Mouse (Mus musculus): ENCODE measurements around the gene Atp6v0b. TPM values are rescaled to one million over a fixed set of nuclear protein-coding genes. Genes with fewer than 3 reads are reported as not detected.

Gene Atp6v0b
- total RNA-seq, 2 experiments from 2014 or later: 421 to 464 TPM

DNA sequence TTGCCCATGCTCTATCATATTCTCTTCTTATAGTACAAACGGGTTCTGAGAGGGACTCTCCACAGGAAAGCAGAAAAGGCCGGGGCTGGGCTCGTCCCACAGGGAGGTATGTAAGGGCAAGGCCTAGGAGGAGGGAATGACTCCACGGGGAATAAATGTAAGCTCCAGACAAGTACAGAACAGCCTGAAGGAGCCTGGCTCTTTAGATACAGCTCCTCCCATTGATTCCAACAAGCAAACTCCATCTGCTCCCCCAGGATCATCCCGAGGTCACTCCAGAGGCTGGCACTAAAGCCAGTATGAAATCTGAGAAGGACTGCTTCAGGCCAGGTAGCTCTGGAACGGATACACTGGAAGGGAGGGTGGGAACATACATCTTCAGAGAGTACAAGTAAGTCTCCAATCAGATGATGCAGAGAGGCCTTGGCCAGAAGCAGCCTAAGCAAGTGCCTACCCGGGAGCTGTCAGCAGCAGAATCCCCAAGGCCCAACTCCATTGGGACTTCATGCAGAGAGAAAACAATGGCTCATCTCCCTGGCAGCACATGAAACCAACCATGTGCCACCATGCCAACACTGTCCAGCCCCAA, 25.6 kb upstream of the Atp6v0b start:
- no peak for DNase-seq (ENCODE audit: low spot score in 2 of 2)

DNA sequence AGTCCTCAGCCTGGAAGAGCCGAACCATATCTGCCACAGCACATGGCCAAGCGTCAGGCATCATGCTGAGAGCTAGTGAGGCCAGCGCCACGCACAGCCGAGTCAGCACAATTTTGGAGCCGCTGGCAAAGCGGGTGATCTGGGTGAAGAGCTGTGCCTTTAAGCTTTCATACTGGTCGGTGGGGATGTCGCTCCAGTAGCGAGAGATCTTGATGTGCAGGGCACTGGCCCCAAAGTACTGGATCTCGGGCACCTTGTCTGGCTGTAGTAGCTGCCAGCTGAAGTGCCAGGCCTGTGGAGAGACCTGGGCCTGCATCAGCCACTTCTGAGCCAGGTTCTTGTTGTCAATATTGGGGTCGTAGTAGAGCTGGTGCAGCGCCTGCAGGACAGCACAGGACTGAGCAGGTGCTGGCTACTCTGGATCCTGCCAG, 25.0 kb upstream of the Atp6v0b start:
- no peak for DNase-seq (ENCODE audit: low spot score in 2 of 2)

DNA sequence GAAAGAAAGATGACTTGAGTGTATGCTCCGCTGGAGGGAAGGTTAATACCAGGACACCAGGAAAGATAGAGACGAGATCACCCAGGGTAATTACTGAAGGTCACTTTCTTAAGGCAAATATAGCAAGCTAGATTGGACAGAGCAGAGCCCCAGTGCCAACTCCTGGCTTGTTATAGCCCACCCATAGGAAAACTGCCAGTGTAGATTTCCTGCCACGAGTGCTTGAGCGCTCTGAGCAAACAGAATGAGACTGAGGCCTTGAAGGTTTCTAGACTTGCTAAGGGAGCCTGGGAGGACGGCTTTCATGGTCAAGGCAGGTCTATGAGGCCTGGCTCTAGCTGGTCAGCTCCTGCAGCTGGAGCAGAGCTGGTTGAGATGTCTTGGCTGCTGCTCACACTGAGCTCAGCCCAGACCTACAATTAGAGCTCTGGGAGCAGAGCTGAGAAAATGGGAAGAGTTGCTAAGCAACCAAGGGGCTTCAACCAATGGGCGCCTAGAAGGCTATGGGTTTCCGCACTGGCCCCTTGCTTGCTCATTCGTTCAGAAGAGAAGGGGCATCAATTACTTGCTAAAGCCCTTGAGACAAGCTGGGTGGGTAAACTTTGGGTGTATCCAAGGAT, 21.8 kb upstream of the Atp6v0b start:
- no peak for DNase-seq (ENCODE audit: low spot score in 2 of 2)

GRCm38 (mm10) chr4:117906196-117906595, 19.1 kb upstream of the Atp6v0b start:
- DNase-seq (ENCODE audit: low spot score in 2 of 2): no peak

DNA sequence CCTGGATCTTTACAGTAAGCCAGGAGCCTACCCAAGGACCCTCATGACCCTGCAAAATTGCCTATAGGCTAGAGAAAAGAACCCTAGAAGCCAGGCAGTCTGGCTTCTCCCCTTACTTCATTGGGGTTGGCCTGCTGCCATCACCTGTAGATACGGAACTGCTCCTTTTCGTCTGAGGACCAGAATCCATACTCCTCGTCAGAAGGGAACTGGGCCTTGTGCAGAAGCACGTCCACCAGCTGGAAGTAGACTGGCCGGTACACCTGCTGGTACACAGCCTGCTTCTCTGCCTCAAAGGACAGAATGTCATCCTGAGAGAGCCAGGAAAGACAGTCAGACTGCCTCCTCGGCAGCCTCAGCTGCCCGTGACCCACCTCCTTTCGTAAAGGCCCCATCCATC, 17.6 kb upstream of the Atp6v0b start:
- no peak for DNase-seq (ENCODE audit: low spot score in 2 of 2)

DNA sequence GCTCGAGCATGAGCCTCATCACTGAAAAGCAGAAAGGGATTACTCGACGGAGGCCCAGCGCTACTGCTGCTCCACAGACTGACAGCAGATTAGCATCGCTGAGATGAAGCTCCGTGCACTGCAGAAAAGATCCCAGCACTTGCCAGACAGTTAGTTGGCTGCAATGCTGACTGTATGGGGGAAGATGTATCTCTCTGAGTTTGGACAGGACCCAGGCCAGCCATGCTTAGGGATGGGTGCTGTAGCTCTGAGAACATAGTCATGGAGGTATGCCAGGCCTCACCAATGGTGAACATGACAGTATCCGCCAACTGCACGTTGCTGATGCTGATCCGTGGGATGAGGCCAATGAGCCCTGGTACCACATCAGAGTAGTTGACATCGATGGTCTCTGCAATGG, 17.0 kb upstream of the Atp6v0b start:
- DNase-seq (ENCODE audit: low spot score in 2 of 2): peak in 1 of 2 experiments; percentile 65

DNA sequence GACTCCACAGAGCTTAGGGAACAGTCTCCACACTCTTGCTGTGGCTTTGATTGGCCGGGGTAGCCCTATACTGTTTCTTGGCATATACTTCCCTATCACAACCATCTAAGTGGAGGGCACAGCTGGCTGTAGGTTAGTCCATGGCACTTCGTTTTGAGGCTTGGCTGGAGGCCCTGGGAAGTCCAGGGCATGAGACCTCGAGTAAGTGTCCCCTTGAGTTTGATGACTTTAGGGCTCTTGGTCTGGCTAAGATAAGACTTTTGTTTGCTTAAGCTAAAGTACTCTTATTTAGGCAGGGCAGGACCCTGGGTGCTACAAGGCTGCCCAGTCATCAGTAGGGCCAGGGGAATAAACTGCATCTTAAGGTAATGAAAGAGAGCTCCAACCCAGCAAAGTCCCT, 11.0 kb upstream of the Atp6v0b start:
- DNase-seq (ENCODE audit: low spot score in 2 of 2): no peak

GRCm38 (mm10) chr4:117896031-117896430, 8.9 kb upstream of the Atp6v0b start:
- no peak for DNase-seq (ENCODE audit: low spot score in 2 of 2)

DNA sequence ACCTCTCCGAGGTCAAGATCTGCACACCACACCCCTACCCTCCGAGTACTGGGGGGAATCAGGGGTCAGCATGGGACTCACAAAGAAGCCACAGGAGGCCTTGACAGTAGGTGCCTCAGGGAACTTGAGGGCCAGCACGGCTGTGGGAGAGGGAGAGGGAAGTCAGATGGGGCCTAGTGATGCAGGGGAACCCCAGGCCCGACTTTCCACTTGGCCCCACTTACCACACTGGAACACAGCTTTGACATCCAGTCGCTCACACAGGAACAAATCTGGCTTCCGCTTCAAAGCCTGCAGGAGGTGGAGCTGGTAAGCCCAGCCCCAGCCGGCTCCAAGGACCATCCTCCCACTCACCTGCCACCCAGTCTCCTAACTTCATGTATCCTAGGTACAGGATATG, 8.2 kb upstream of the Atp6v0b start:
- no peak for DNase-seq (ENCODE audit: low spot score in 2 of 2)

GRCm38 (mm10) chr4:117894601-117895000, 7.5 kb upstream of the Atp6v0b start:
- DNase-seq (ENCODE audit: low spot score in 2 of 2): no peak

DNA sequence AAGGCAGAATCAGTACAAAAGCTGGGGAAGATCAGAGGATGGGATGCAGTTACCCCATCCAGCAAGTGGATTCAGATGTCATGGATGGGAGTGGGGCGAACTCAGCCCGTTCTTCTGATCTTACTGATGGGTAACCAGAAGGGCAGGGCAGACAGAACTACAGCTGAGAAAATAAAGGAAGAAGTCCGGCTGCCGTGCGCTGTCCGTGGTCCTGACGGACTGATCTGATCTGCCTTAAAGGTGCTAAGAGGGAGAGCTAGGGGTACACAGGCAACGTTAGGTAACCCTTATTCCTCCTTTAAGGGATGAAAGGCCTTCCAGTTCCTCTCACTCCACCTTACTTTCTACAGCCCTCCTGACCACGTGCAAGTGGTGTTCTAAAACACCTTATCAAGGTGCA, 6.2 kb upstream of the Atp6v0b start:
- no peak for DNase-seq (ENCODE audit: low spot score in 2 of 2)

- DNase-seq (ENCODE audit: low spot score in 2 of 2): peak; percentile 78 to 84
These were observed 4.6 kb upstream of the Atp6v0b start, which contains the start of gene Dph2 for GRCm38 (mm10) chr4:117891738-117892161. Dph2 (minus strand) TSS chr4:117892032.

GRCm38 (mm10) chr4:117890750-117891149, 3.6 kb upstream of the Atp6v0b start:
- DNase-seq (ENCODE audit: low spot score in 2 of 2): no peak

DNA sequence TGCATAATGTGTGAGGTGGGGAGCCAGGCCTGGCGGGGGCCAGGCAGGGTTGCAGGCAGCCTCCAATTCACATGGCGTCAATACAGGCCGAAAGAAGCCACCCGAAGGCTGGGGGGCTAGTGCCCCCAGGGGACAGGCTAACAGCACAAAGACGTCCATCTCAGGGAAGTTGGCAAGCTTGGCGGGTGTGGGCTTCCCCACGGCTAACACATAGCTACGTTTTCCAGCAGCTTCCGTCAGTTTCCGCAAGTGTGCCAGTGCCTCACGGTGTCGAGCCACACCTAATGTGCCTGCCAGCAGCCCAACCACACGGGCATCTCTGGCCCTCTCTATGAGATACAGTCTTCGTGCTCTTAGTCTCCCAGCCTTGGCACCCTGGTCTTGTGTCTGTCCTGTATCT, 2.9 kb upstream of the Atp6v0b start:
- no peak for DNase-seq (ENCODE audit: low spot score in 2 of 2)

DNA sequence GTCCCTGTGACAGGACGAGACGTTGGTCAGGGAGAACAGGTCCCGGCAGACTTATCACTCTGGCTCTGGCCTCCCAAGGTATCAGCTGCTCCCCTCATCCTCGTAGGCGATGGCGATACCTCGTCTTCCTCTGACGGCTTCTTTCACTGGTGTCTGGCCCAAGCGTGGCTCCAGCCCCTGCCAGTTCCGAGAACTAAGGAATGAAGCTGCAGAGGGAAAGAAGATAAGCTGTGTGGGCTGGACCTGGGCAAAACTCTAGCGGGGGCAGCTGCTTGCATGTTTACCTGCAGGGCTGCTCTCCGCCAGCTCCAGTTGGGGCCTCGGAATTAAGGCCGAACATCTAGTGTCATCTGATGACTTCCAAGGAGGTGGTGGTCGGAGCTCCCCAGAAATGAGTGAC, 2.3 kb upstream of the Atp6v0b start:
- DNase-seq (ENCODE audit: low spot score in 2 of 2): no peak

GRCm38 (mm10) chr4:117887920-117888319, 787 bp upstream of the Atp6v0b start:
- no peak for DNase-seq (ENCODE audit: low spot score in 2 of 2)

DNA sequence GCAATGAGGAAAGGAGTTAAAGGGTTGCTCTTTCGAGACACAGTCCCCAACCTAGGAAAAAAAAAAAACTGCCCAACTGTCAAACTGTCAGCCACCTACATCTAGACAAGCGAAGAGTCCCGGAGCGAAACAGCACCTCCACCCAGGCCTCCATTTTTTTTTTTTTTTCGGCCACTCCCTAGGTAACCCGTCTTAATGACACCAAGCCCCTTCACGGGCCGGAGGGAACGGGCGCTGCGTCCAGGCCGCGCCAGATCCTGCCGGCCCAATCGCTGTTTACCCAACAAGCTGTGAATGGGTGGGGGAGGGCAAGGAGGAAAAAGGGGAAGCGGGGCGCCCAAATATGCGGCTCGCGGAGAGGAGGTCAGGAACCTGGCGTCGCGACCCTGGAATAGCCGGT, 489 bp downstream of the Atp6v0b start:
- DNase-seq (ENCODE audit: low spot score in 2 of 2): no peak

GRCm38 (mm10) chr4:117885994-117886393, 1.1 kb downstream of the Atp6v0b start:
- DNase-seq (ENCODE audit: low spot score in 2 of 2): peak in 1 of 2 experiments; percentile 38

GRCm38 (mm10) chr4:117885093-117885492, 2.0 kb downstream of the Atp6v0b start:
- DNase-seq (ENCODE audit: low spot score in 2 of 2): no peak

- DNase-seq (ENCODE audit: low spot score in 2 of 2): no peak
These were observed 3.0 kb downstream of the Atp6v0b start for GRCm38 (mm10) chr4:117884146-117884545.

DNA sequence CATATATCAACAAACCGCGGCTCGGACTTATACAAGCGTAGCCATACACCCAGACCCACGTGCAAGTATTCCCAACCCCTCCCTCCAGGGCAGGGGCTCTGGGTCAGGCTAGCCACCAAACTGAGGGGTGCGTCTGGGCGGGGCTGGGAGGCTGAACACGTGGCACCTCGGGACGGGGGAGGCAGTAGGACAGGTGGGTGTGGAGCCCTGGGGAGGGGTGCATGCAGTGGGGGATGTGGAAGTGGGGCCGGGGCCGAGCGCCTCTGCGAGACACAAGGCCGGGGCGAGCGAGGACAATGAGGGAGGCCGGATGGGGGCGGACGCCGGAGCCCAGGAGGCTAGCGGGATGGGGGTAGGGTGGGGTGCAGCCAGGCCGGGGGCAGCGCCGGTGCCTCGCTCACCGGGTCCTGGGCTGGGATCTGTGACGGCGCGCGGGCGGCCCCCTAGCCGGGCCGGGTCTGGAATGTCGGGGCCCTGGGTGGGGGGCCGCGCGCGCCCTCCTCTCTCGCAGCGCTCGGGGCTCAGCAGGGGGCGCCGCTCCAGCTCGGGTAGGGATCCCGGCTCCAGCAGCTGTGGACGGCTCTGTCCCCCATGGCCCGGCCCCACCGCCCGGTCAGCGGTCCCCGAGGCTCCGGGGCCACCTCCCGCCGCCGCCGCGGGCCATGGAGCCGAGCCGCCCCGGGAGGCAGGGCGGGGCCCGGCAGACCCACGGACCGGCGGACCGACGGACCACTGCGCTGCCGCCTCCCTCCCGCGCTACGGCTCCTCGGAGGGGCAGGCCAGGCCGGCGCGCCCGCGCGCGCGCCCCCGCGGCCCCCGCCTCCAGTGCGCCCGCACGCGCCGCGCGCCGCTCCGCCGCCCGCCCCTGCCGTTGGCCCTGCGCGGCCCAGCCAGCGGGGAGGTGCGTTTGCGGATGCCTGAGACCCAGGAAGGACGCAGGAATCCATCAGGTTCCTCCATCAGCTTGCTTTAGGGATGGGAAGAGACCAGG, 4.1 kb downstream of the Atp6v0b start, which contains the start of gene B4galt2:
Gene B4galt2, minus strand, starts transcription at position 787 of the 991 bp plus-strand sequence.
- peak; percentile 60 to 74 for DNase-seq (ENCODE audit: low spot score in 2 of 2)

DNA sequence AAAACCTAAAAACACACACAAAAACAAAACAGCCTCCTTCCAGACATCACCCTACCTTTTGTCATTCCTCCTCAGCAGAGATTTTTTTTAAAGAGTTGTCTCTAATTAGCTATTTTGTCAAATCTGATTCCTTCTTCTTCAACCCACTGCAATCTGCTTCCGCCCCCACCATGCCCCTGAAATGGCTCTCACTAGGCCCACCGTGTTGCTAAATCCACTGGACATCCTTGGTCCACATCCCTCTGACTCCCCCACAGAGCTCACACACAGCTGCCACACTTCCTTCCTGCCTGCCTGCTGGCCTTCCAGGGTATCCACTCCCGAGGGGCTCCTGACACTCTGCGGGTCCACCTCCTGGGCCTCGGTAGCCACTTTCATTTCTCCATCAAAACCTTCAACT, 8.4 kb downstream of the Atp6v0b start:
- peak in 1 of 2 experiments; percentile 55 for DNase-seq (ENCODE audit: low spot score in 2 of 2)
